Mouse (Mus musculus) CH12.LX (cell line): ENCODE data around the gene Alcam.

Source experiments
- CHD1 ChIP-seq: IDR thresholded peaks from 2 replicates; pipeline ENCODE4 v1.6.1; 2012; ENCODE audit warnings: low read depth, low read length, improper control_type of control experiment, inconsistent platforms
- CTCF ChIP-seq, 2 experiments: IDR thresholded peaks in 1 of 2; conservative IDR thresholded peaks in 1 of 2; 2 replicates each; pipeline ENCODE4 v1.5.1; 2011 to 2012; ENCODE audit warnings: low read depth in 2 of 2, low read length in 2 of 2, improper control_type of control experiment in 1 of 2, inconsistent platforms in 1 of 2, mild to moderate bottlenecking in 1 of 2, moderate library complexity in 1 of 2
- EP300 ChIP-seq: IDR thresholded peaks from 2 replicates; pipeline ENCODE4 v1.6.1; 2011; ENCODE audit warnings: low read length, improper control_type of control experiment
- MAZ ChIP-seq: IDR thresholded peaks from 2 replicates; pipeline ENCODE4 v1.6.1; 2012; ENCODE audit warnings: low read depth, mild to moderate bottlenecking, inconsistent platforms, low read length, improper control_type of control experiment, moderate library complexity
- MYC ChIP-seq: IDR thresholded peaks from 2 replicates; pipeline ENCODE4 v1.6.1; 2011; ENCODE audit warnings: low read depth, mild to moderate bottlenecking, improper control_type of control experiment, low read length
- NELFE ChIP-seq: IDR thresholded peaks from 2 replicates; pipeline ENCODE4 v1.6.1; 2011; ENCODE audit warnings: low read depth, low read length, improper control_type of control experiment
- TBP ChIP-seq: conservative IDR thresholded peaks from 2 replicates; pipeline ENCODE4 v1.6.1; 2011; ENCODE audit warnings: low read depth, low read length, improper control_type of control experiment
- USF2 ChIP-seq: conservative IDR thresholded peaks from 2 replicates; pipeline ENCODE4 v1.6.1; 2011; ENCODE audit warnings: low read depth, low read length, improper control_type of control experiment
- ZC3H11A ChIP-seq: IDR thresholded peaks from 2 replicates; pipeline ENCODE4 v1.6.1; 2012; ENCODE audit warnings: low read depth, mild to moderate bottlenecking, inconsistent platforms, low read length, improper control_type of control experiment
- ZMIZ1 ChIP-seq: IDR thresholded peaks from 2 replicates; pipeline ENCODE4 v1.6.1; 2012; ENCODE audit warnings: low read depth, mild to moderate bottlenecking, inconsistent platforms, low read length, improper control_type of control experiment

- TF ChIP-seq ZMIZ1 (no peak), MAZ (no peak), ZC3H11A (no peak), CTCF (conservative IDR thresholded peaks at IDR 0.05 in 1 of 2, IDR thresholded peaks at IDR 0.05 in 1 of 2; ENCODE audit: low read depth in 2 of 2, low read length in 2 of 2) (no peak), EP300 (peak; percentile 83), TBP (no peak), CHD1 (no peak), USF2 (no peak), NELFE (no peak), MYC (no peak)
Measured at GRCm38 (mm10) chr16:52307016-52307415, 146.9 kb downstream of the Alcam start.
